Mouse (Mus musculus): Measurements from ENCODE around the gene Ccdc65. TPM values are rescaled to one million over a fixed set of nuclear protein-coding genes. Genes with fewer than 3 reads are reported as not detected.

The Ccdc65 gene
- polyA plus RNA-seq, 1 experiment from 2014 or later, result 0.57 TPM

GRCm38 (mm10) chr15:98683746-98684145 is 24.3 kb upstream of the Ccdc65 start:
- Histone ChIP-seq H3K27me3 (replicated peaks; ENCODE audit: control insufficient read depth, insufficient read depth, low read length) (no peaks in the 10 kb centered on the region), H3K9me3 (ENCODE audit: control insufficient read depth, low read length) (no peaks in the 10 kb centered on the region), H3K4me2 (ENCODE audit: low read length) (no peak overlapping the region), H3K4me3 (ENCODE audit: low read depth, low read length) (no peak overlapping the region), H3K36me3 (ENCODE audit: control insufficient read depth, insufficient read depth, low read length) (no peaks in the 10 kb centered on the region), H3K27ac (ENCODE audit: low read depth) (no peak overlapping the region), H3K4me1 (replicated peaks; ENCODE audit: control insufficient read depth, insufficient read depth, low read length) (no peaks in the 10 kb centered on the region), H3K9ac (ENCODE audit: low read length) (no peak overlapping the region)
- DNase-seq (ENCODE audit: low spot score) (no peak), ATAC-seq (replicated peaks; ENCODE audit: low FRiP score, low TSS enrichment, low read depth) (no peak)
- WGBS, result 80% methylated on average over 1 of the region's 1 CpGs

- ATAC-seq (replicated peaks; ENCODE audit: low FRiP score, low TSS enrichment, low read depth), result no peak
- Histone ChIP-seq H3K36me3 (ENCODE audit: control insufficient read depth, insufficient read depth, low read length) (no peaks in the 10 kb centered on the region), H3K4me1 (replicated peaks; ENCODE audit: control insufficient read depth, insufficient read depth, low read length) (no peaks in the 10 kb centered on the region), H3K27me3 (replicated peaks; ENCODE audit: control insufficient read depth, insufficient read depth, low read length) (no peaks in the 10 kb centered on the region), H3K4me3 (ENCODE audit: low read depth, low read length) (no peak overlapping the region), H3K4me2 (ENCODE audit: low read length) (no peak overlapping the region), H3K9me3 (ENCODE audit: control insufficient read depth, low read length) (no peaks in the 10 kb centered on the region), H3K9ac (ENCODE audit: low read length) (no peak overlapping the region), H3K27ac (ENCODE audit: low read depth) (no peak overlapping the region)
- no peak for DNase-seq (ENCODE audit: low spot score)
- 72% methylated on average over 3 of the region's 3 CpGs for WGBS
These were observed 22.1 kb upstream of the Ccdc65 start for GRCm38 (mm10) chr15:98685926-98686325.

GRCm38 (mm10) chr15:98689682-98690081 is 18.3 kb upstream of the Ccdc65 start:
- no peak overlapping the region for H3K4me3 ChIP-seq (ENCODE audit: low read depth, low read length)
- H3K27ac ChIP-seq (ENCODE audit: low read depth), result no peak overlapping the region
- H3K36me3 ChIP-seq (ENCODE audit: control insufficient read depth, insufficient read depth, low read length), result no peaks in the 10 kb centered on the region
- H3K9ac ChIP-seq (ENCODE audit: low read length), result no peak overlapping the region
- no peak overlapping the region for H3K4me2 ChIP-seq (ENCODE audit: low read length)
- no peak for ATAC-seq (replicated peaks; ENCODE audit: low FRiP score, low TSS enrichment, low read depth)
- H3K9me3 ChIP-seq (ENCODE audit: control insufficient read depth, low read length), result no peaks in the 10 kb centered on the region
- H3K4me1 ChIP-seq (replicated peaks; ENCODE audit: control insufficient read depth, insufficient read depth, low read length), result peaks cover 2% of the 10 kb centered on the region; the same call in 1 of the 2 replicates
- WGBS, result 89% methylated on average over 2 of the region's 2 CpGs
- DNase-seq (ENCODE audit: low spot score), result no peak
- H3K27me3 ChIP-seq (replicated peaks; ENCODE audit: control insufficient read depth, insufficient read depth, low read length), result no peaks in the 10 kb centered on the region

- no peak overlapping the region for H3K9ac ChIP-seq (ENCODE audit: low read length)
- no peaks in the 10 kb centered on the region for H3K27me3 ChIP-seq (replicated peaks; ENCODE audit: control insufficient read depth, insufficient read depth, low read length)
- DNase-seq (ENCODE audit: low spot score) (no peak), ATAC-seq (replicated peaks; ENCODE audit: low FRiP score, low TSS enrichment, low read depth) (no peak)
- no peak overlapping the region for H3K4me3 ChIP-seq (ENCODE audit: low read depth, low read length)
- no peak overlapping the region for H3K27ac ChIP-seq (ENCODE audit: low read depth)
- no peaks in the 10 kb centered on the region for H3K9me3 ChIP-seq (ENCODE audit: control insufficient read depth, low read length)
- H3K36me3 ChIP-seq (ENCODE audit: control insufficient read depth, insufficient read depth, low read length), result no peaks in the 10 kb centered on the region
- 46% methylated on average over 7 of the region's 7 CpGs for WGBS
- peaks cover 2% of the 10 kb centered on the region; the same call in 1 of the 2 replicates for H3K4me1 ChIP-seq (replicated peaks; ENCODE audit: control insufficient read depth, insufficient read depth, low read length)
- no peak overlapping the region for H3K4me2 ChIP-seq (ENCODE audit: low read length)
These were observed 16.4 kb upstream of the Ccdc65 start for GRCm38 (mm10) chr15:98691486-98692147.

- peaks cover 2% of the 10 kb centered on the region; the same call in 1 of the 2 replicates for H3K4me1 ChIP-seq (replicated peaks; ENCODE audit: control insufficient read depth, insufficient read depth, low read length)
- no peaks in the 10 kb centered on the region for H3K27me3 ChIP-seq (replicated peaks; ENCODE audit: control insufficient read depth, insufficient read depth, low read length)
- 0 out of 2 replicates have a peak overlapping the region, but pooled peaks have one; percentile 18 for H3K27ac ChIP-seq (ENCODE audit: low read depth)
- H3K9me3 ChIP-seq (ENCODE audit: control insufficient read depth, low read length), result no peaks in the 10 kb centered on the region
- DNase-seq (ENCODE audit: low spot score) (no peak), ATAC-seq (replicated peaks; ENCODE audit: low FRiP score, low TSS enrichment, low read depth) (no peak)
- no peak overlapping the region for H3K9ac ChIP-seq (ENCODE audit: low read length)
- H3K4me2 ChIP-seq (ENCODE audit: low read length), result no peak overlapping the region
- no peaks in the 10 kb centered on the region for H3K36me3 ChIP-seq (ENCODE audit: control insufficient read depth, insufficient read depth, low read length)
- H3K4me3 ChIP-seq (ENCODE audit: low read depth, low read length), result no peak overlapping the region
- WGBS, result 29% methylated on average over 11 of the region's 11 CpGs
These were observed 15.8 kb upstream of the Ccdc65 start for GRCm38 (mm10) chr15:98692171-98692715.

GRCm38 (mm10) chr15:98695726-98696125 is 12.3 kb upstream of the Ccdc65 start:
- DNase-seq (ENCODE audit: low spot score) (no peak), ATAC-seq (replicated peaks; ENCODE audit: low FRiP score, low TSS enrichment, low read depth) (no peak)
- H3K4me3 ChIP-seq (ENCODE audit: low read depth, low read length), result no peak overlapping the region
- H3K27ac ChIP-seq (ENCODE audit: low read depth), result no peak overlapping the region
- no peak overlapping the region for H3K9ac ChIP-seq (ENCODE audit: low read length)
- WGBS, result 59% methylated on average over 9 of the region's 9 CpGs
- H3K36me3 ChIP-seq (ENCODE audit: control insufficient read depth, insufficient read depth, low read length), result no peaks in the 10 kb centered on the region
- H3K4me2 ChIP-seq (ENCODE audit: low read length), result no peak overlapping the region
- H3K4me1 ChIP-seq (replicated peaks; ENCODE audit: control insufficient read depth, insufficient read depth, low read length), result peaks cover 8% of the 10 kb centered on the region; the same call in 1 of the 2 replicates
- no peaks in the 10 kb centered on the region for H3K9me3 ChIP-seq (ENCODE audit: control insufficient read depth, low read length)
- H3K27me3 ChIP-seq (replicated peaks; ENCODE audit: control insufficient read depth, insufficient read depth, low read length), result peaks cover 12% of the 10 kb centered on the region

GRCm38 (mm10) chr15:98696216-98696615 is 11.8 kb upstream of the Ccdc65 start:
- no peak overlapping the region for H3K9ac ChIP-seq (ENCODE audit: low read length)
- DNase-seq (ENCODE audit: low spot score), result no peak
- H3K9me3 ChIP-seq (ENCODE audit: control insufficient read depth, low read length), result no peaks in the 10 kb centered on the region
- H3K27ac ChIP-seq (ENCODE audit: low read depth), result no peak overlapping the region
- H3K4me3 ChIP-seq (ENCODE audit: low read depth, low read length), result no peak overlapping the region
- no peak overlapping the region for H3K4me2 ChIP-seq (ENCODE audit: low read length)
- ATAC-seq (replicated peaks; ENCODE audit: low FRiP score, low TSS enrichment, low read depth), result no peak
- 47% methylated on average over 8 of the region's 8 CpGs for WGBS
- peaks cover 8% of the 10 kb centered on the region; the same call in 1 of the 2 replicates for H3K4me1 ChIP-seq (replicated peaks; ENCODE audit: control insufficient read depth, insufficient read depth, low read length)
- H3K27me3 ChIP-seq (replicated peaks; ENCODE audit: control insufficient read depth, insufficient read depth, low read length), result peaks cover 17% of the 10 kb centered on the region
- no peaks in the 10 kb centered on the region for H3K36me3 ChIP-seq (ENCODE audit: control insufficient read depth, insufficient read depth, low read length)

- H3K4me3 ChIP-seq (ENCODE audit: low read depth, low read length), result peak overlapping the region; percentile 22
- no peak overlapping the region for H3K27ac ChIP-seq (ENCODE audit: low read depth)
- no peaks in the 10 kb centered on the region for H3K36me3 ChIP-seq (ENCODE audit: control insufficient read depth, insufficient read depth, low read length)
- H3K4me2 ChIP-seq (ENCODE audit: low read length), result peak overlapping the region; percentile 50
- DNase-seq (ENCODE audit: low spot score) (peak; percentile 94), ATAC-seq (replicated peaks; ENCODE audit: low FRiP score, low TSS enrichment, low read depth) (peak; percentile 78)
- H3K9ac ChIP-seq (ENCODE audit: low read length), result no peak overlapping the region
- peaks cover 39% of the 10 kb centered on the region for H3K27me3 ChIP-seq (replicated peaks; ENCODE audit: control insufficient read depth, insufficient read depth, low read length)
- H3K9me3 ChIP-seq (ENCODE audit: control insufficient read depth, low read length), result no peaks in the 10 kb centered on the region
- peaks cover 5% of the 10 kb centered on the region; the same call in 1 of the 2 replicates for H3K4me1 ChIP-seq (replicated peaks; ENCODE audit: control insufficient read depth, insufficient read depth, low read length)
- 6% methylated on average over 40 of the region's 40 CpGs for WGBS
These were observed 8.6 kb upstream of the Ccdc65 start for GRCm38 (mm10) chr15:98699190-98700105.

Measured in intestine, embryonic 14.5 days (tissue).